8 mouse cellular contexts compared by ENCODE assay signal in the genomic region with DNA sequence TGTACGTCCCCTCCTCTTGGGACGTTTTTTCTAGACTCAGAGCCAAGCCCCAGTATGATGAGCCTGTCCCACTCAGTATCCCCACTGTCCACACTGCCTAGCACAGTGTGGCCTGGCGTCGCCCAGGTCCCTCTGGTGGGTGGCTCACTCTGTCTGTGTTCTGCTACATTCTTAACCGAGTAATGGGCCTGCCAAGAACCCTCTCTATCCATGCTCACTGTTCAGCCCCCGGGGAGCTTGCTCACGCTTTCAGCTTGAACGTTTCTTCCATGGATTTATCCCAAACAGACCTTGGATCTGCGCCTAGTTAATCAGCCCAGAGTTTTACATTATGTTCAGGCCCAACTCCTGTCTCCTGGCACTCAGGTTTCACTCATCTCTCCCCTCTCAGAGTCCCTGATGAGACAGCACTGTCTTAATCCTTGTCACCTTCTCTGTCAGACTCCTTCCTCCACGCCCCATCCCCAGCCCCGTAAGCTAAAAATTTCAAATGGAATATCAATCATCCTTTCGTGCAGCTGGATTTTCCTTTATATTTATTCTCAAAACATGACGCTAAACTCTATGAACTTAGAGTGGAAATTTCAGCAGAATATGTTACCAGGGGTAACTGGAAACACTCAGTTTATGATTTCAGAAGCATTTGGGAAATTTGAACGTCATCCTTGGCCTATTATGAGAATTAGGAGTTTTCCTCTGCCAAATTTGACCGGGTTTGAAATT.
DNase-seq lines count a peak whose midpoint lies in the region; ATAC-seq and TF ChIP-seq lines count a peak whose summit lies in the region.

No protein-coding gene starts in this region.

- ATAC-seq in hindbrain, embryonic 11.5 days (ENCODE audit: low FRiP score): no peak
- ATAC-seq in neural tube, embryonic 13.5 days (ENCODE audit: low read depth): peak; percentile 13; the same call in 1 of the 2 replicates

- no peaks in the 10 kb centered on the region for H3K9me3 ChIP-seq in hindbrain, embryonic 11.5 days (ENCODE audit: control insufficient read depth, low read length)
- H3K9me3 ChIP-seq in neural tube, embryonic 13.5 days: no peaks in the 10 kb centered on the region

- TF ChIP-seq CTCF in thymus, adult 2 months (IDR thresholded peaks at IDR 0.05; ENCODE audit: borderline replicate concordance, control insufficient read depth, extremely low read depth, insufficient read depth, low read length, poor library complexity): no peak

- WGBS in hindbrain, embryonic 11.5 days: 78% methylated on average over 15 of the region's 15 CpGs
- 61% methylated on average over 15 of the region's 15 CpGs for WGBS in neural tube, embryonic 13.5 days
- 86% methylated on average over 15 of the region's 15 CpGs for WGBS in thymus, adult 2 months

- H3K27me3 ChIP-seq in hindbrain, embryonic 11.5 days (ENCODE audit: control insufficient read depth, insufficient read depth, low read length): no peaks in the 10 kb centered on the region
- no peaks in the 10 kb centered on the region for H3K27me3 ChIP-seq in neural tube, embryonic 13.5 days
- no peaks in the 10 kb centered on the region for H3K27me3 ChIP-seq in thymus, adult 2 months (ENCODE audit: control insufficient read depth, insufficient read depth, low read length)

- H3K27ac ChIP-seq in hindbrain, embryonic 11.5 days (ENCODE audit: low read depth, low read length): peak overlapping the region; percentile 98
- H3K27ac ChIP-seq in neural tube, embryonic 13.5 days (replicated peaks): peak overlapping the region; percentile 99
- no peak overlapping the region for H3K27ac ChIP-seq in thymus, adult 2 months (ENCODE audit: control insufficient read depth, insufficient read depth, low read length)

- peaks cover 28% of the 10 kb centered on the region for H3K4me1 ChIP-seq in hindbrain, embryonic 11.5 days (replicated peaks; ENCODE audit: control insufficient read depth, insufficient read depth, low read length)
- H3K4me1 ChIP-seq in neural tube, embryonic 13.5 days (replicated peaks): peaks cover 80% of the 10 kb centered on the region
- peaks cover 9% of the 10 kb centered on the region for H3K4me1 ChIP-seq in thymus, adult 2 months (replicated peaks; ENCODE audit: control insufficient read depth, insufficient read depth, low read length)

- no peak overlapping the region for H3K4me2 ChIP-seq in hindbrain, embryonic 11.5 days (replicated peaks; ENCODE audit: low read depth, low read length)
- H3K4me2 ChIP-seq in neural tube, embryonic 13.5 days: no peak overlapping the region

- H3K36me3 ChIP-seq in hindbrain, embryonic 11.5 days (ENCODE audit: control insufficient read depth, insufficient read depth, low read length): no peaks in the 10 kb centered on the region
- peaks cover 20% of the 10 kb centered on the region for H3K36me3 ChIP-seq in neural tube, embryonic 13.5 days
- no peaks in the 10 kb centered on the region; the same call in 1 of the 2 replicates for H3K36me3 ChIP-seq in thymus, adult 2 months (ENCODE audit: control insufficient read depth, insufficient read depth, low read length)

- H3K9ac ChIP-seq in hindbrain, embryonic 11.5 days (ENCODE audit: low read depth, low read length): peak overlapping the region; percentile 54; the same call in 1 of the 2 replicates
- peak overlapping the region; percentile 67 for H3K9ac ChIP-seq in neural tube, embryonic 13.5 days

- DNase-seq in cerebellum, adult 18-20 months: peak; percentile 33 to 50
- no peak for DNase-seq in cerebellum, adult 8-10 months
- peak; percentile 49 for DNase-seq in testis, postnatal 14 days (ENCODE audit: low spot score)
- DNase-seq in testis, postnatal 10 days (ENCODE audit: low spot score): no peak
- no peak for DNase-seq in hindbrain, embryonic 11.5 days (ENCODE audit: low spot score)
- no peak for DNase-seq in thymus, adult 2 months
- DNase-seq in right cerebral cortex, postnatal 36 days (ENCODE audit: low spot score in 2 of 2): no peak

- no peak overlapping the region for H3K4me3 ChIP-seq in hindbrain, embryonic 11.5 days (ENCODE audit: low read depth, low read length)
- H3K4me3 ChIP-seq in neural tube, embryonic 13.5 days: no peak overlapping the region
- H3K4me3 ChIP-seq in thymus, adult 2 months (ENCODE audit: control insufficient read depth, insufficient read depth, low read length): no peak overlapping the region

- no peak for TF ChIP-seq POLR2A in thymus, adult 2 months (IDR thresholded peaks at IDR 0.05; ENCODE audit: control insufficient read depth, extremely low read depth, insufficient read depth, low read length, poor library complexity)

Comparison
In these comparisons a context has a peak if more than half of its experiments do, and no peak if none do; other contexts are left out.
1. DNase-seq: peak in cerebellum, adult 18-20 months (2 of 2) and testis, postnatal 14 days (single experiment); none in cerebellum, adult 8-10 months (single experiment), testis, postnatal 10 days (single experiment), hindbrain, embryonic 11.5 days (single experiment), thymus, adult 2 months (single experiment) and right cerebral cortex, postnatal 36 days (0 of 2).